Mouse (Mus musculus) thymus, postnatal 25 days (tissue): ENCODE results near the gene Dpp4.
A peak's percentile ranks its signal among the peaks of the same experiment; 100 is the strongest.

ENCODE experiments used
- DNase-seq: peaks from one replicate; pipeline ENCODE4 v3.0.0; 2022

The Dpp4 gene

GRCm38 (mm10) chr2:62412081-62412821 is at the start of gene Dpp4:
Dpp4 (minus strand) TSS chr2:62412231.
- DNase-seq = no peak

GRCm38 (mm10) chr2:62460815-62461450 is 48.9 kb upstream of the Dpp4 start:
- no peak for DNase-seq

DNA sequence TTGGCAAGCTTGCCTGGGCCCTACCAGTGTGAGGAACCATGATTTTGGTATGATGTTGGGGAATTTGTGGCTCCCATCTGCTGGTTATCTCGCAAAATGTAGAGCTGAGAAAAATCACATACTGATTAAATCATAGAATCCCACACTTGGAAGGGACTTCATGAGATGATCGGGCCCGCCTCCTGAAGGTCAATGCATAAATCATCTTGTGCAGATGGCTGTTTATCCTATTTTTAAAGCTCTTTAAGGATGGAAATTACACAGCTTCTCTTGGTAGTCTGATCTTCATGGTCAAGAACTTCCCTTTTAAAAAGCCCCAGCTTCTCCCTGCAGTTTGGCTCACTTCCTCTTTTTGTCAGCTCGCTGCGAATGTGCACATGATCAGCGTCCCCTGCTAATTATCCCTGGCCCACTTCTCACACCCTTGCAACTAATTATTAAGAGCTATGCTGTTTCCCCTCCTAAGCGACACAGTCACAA is 48.2 kb upstream of the Dpp4 start:
- no peak for DNase-seq

GRCm38 (mm10) chr2:62459241-62460174 is 47.5 kb upstream of the Dpp4 start:
- DNase-seq = no peak

- no peak for DNase-seq
Observed at GRCm38 (mm10) chr2:62458070-62458469, 46.0 kb upstream of the Dpp4 start.

- DNase-seq = no peak
Observed at GRCm38 (mm10) chr2:62454991-62455390, 43.0 kb upstream of the Dpp4 start.

- DNase-seq = no peak
Observed at GRCm38 (mm10) chr2:62454033-62454432, 42.0 kb upstream of the Dpp4 start.

GRCm38 (mm10) chr2:62450364-62450763 is 38.3 kb upstream of the Dpp4 start:
- no peak for DNase-seq

GRCm38 (mm10) chr2:62449692-62450346 is 37.8 kb upstream of the Dpp4 start:
- DNase-seq = no peak

DNA sequence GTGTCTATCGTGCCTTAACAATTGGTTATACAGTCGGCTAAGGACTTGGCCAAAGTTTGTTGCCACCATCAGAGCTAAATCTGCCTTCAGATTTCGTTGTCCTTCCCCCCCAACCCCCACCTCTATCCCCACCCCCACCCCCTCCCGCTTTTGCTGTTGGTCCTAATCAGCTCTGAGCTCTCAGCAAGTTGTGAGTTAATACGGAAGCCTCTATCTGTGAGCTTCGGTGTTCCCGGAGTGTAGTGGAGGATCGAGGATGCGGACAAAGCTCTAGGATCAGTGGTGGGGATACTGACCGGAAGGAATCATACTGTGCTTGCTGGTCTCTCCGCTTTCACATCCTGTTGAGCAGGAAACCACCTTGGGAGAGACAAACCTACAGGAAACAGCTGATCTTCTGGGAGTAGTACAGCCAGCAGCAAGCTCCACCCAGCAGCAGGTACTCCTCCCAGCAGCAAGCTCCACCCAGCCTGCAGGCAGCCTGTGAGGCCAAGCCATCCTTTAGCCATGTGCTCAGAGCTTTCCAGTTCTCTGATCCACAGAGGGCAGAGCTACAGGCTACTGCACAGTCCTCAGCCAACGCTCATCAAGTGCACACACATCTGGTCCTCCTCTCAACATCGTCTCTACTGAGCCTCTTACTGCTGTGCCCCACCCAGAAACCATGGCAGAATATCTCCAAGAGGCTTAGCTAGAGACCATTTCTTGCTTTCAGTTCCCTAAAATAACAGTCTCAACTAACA is 28.9 kb upstream of the Dpp4 start:
- peak; percentile 67 for DNase-seq

DNA sequence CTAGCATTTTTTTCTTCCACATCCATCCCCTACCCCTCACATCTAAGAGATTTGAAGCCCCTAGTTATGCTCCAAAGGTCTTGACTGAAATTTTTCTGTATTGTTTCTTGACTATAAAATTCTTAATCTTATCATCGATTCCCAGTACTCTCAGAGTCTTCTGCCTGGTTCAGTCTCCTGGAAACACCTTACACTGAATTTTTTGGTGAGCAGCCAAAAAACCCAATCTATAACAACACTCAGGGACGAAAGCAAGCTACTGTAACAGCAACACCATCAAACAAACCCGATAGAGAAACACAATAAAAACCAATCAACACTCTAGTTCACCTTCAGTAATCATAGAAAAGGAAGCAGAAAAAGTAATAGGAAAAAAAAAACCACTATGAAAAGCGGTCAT is 28.1 kb upstream of the Dpp4 start:
- DNase-seq = no peak

DNA sequence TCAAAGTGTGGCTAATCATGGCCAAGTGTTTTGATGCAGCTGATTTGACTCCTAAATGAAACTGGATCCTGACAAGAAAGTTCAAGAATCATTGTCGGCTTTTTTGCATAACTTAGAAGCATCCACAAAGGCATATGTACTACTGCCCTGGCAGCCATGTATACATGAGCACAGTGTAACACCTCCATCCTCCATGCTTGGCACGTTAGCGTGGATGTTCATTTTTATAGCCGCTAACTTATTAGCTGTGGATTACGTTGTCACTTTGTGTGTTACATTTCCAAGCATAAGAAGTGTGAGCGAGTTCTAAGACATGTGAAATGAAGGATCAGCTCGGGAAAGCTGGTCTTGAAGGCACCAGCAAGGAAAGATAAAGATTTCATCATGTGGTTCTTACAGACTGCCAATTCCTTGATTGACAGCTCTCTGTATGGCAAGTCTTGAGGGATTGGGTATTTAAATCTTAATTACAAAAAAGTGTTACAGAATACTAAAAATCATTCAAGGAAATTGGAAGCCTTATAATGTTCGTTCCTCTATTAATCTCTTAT is 19.3 kb upstream of the Dpp4 start:
- DNase-seq = no peak

DNA sequence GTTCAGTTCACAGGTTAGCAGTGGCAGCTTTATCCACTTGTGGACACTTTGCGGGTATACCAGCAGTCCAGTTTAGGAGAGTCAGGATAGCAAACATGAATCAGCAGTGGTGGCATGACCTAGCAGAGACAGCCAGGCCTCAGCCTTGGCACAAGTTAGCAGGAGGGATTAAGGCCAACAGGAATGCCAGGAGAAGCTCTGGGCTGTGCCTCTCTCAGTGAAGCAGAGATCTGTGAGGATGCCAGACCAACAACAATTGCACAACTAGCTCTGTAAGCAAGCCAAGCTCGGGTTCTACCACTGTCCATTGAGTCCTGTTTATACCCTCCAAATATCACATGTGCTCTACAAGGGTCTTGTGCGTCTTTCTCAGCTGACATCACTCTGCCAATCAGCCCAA is 13.9 kb upstream of the Dpp4 start:
- DNase-seq = no peak

DNA sequence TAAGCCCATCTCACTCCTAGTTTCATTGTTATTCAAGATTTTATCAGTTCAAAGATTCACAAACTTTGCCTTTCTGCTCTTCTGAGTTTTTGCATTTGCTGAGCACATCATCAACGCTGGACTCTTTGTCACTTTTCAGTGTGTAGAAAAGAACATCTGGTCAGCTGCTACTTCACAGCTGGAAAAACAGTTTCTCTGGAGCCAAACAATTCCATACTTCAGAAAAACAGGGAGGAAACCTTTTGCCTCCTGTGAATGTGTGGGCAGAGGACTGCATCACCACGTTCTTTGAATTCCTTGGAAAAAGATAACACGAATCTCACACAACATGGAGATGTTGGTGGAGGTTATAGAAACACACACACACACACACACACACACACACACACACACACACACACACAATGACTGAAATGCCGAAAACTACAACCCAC is 11.3 kb upstream of the Dpp4 start:
- no peak for DNase-seq

DNA sequence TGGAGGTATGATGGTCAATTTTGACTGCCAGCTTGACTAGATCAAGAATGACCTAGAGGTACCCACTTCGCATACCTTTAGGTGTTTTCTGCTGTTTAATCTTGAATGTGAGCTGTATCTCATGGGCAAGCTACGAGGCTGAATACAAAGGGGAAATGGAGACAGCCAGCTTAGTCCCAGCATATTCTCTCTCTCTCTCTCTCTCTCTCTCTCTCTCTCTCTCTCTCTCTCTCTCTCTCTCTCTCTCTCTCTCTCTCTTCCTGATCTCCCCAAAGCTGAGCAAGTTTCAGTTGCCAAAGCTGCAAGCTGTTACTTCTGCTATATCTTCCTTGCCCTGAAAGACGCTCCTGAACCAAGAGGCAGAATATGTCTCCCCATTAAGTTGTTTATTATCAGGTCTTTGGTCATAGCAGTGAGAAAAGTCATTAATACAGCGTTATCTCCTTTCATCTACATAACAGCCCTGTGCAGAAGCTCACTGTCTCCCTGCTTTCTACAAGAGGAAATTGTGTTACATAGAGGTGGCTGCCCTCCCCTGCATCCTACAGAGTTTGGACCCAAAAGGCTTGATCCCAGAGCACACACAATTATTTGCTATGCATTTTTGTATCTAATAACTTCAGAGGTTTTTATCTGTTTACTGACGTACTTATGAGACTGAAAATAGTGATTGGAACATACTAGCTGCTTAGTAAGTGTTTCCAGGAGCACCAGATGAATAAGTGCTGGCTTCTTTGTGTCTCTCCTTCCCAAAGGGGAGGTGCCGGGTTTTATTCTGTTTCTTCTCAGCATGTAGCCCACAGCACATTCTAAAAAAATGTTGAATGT is 10.7 kb upstream of the Dpp4 start:
- no peak for DNase-seq

DNA sequence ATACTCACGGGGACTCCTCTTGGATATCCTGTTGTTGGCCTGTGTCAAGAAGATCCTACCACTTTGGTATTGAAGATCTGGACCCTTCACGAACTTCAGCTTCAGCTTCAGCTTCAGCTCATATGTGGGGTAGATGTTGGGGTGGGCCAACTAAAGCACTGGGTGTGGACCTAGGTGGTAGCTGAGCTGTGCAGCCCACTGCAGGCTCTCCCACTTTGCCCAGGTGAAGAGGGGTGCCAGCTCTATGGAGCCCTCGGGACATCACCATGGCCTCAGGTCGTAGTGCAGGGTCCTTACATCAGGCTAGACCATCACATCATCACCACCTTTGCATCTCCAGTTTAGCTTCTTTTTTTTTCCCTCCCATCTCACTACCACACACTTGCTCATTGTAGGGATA is 9.2 kb upstream of the Dpp4 start:
- no peak for DNase-seq

- DNase-seq = no peak
Observed at GRCm38 (mm10) chr2:62420045-62420444, 8.0 kb upstream of the Dpp4 start.

- DNase-seq = no peak
Observed at GRCm38 (mm10) chr2:62417233-62417632, 5.2 kb upstream of the Dpp4 start.

- peak; percentile 72 for DNase-seq
Observed at GRCm38 (mm10) chr2:62411211-62412080, 585 bp downstream of the Dpp4 start.

DNA sequence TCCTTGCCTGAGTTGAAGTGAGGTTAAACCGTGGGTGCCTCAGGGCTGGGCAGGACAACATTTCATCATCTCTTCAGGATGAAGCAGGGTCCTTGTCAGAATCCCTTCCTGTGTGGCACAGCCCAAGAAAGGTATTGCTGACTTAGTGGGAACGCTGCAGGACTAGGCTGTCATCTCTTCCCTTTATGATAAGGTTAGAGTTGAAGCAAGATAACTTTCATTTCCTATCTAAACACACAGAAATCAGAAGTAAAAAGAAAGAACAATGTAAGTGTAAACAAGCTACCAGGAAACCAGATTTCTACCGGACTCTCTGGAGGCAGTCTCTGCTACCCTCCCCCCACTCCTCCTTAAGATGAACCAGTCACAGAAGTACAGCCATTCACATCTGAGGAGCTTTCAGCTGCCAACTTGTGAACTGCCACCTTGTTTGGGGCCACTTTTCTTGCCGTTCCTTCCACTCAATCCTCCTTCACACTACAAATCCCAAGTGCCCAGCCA is 3.3 kb downstream of the Dpp4 start:
- DNase-seq = peak; percentile 60
